Mouse (Mus musculus): ENCODE results near the gene Zfp595. TPM values are rescaled to one million over a fixed set of nuclear protein-coding genes. Genes with fewer than 3 reads are reported as not detected.
"Not testable (repeated sequence)": the region's sequence is repeated elsewhere in the genome, so short reads cannot be mapped to it uniquely, and the experiment has no call there.

The Zfp595 gene
- polyA plus RNA-seq, 1 experiment from 2014 or later = 0.65 TPM

- H3K27me3 ChIP-seq (ENCODE audit: insufficient read depth, low read length) = no peaks in the 10 kb centered on the region
- H3K4me2 ChIP-seq (ENCODE audit: low read depth, low read length) = peak overlapping the region; percentile 74
- TF ChIP-seq CTCF (IDR thresholded peaks at IDR 0.05; ENCODE audit: low read depth) (no peak), EP300 (IDR thresholded peaks at IDR 0.05; ENCODE audit: low read depth) (no peak)
- DNase-seq (no peak), ATAC-seq (no peak)
- H3K4me1 ChIP-seq (ENCODE audit: insufficient read depth) = peaks cover 13% of the 10 kb centered on the region; the same call in 1 of the 2 replicates
- peak overlapping the region; percentile 65 for H3K4me3 ChIP-seq (ENCODE audit: low read depth, low read length)
- 59% methylated on average over 1 of the region's 1 CpGs for WGBS (ENCODE audit: insufficient replicate concordance)
- peak overlapping the region; percentile 72 for H3K27ac ChIP-seq (ENCODE audit: low read depth)
- H3K9ac ChIP-seq (replicated peaks) = peak overlapping the region; percentile 58; the same call in 1 of the 2 replicates
- H3K36me3 ChIP-seq (replicated peaks; ENCODE audit: insufficient read depth, low read length) = no peaks in the 10 kb centered on the region
- no peaks in the 10 kb centered on the region for H3K9me3 ChIP-seq (ENCODE audit: low read length)
Measured at GRCm38 (mm10) chr13:67332877-67333276, 507 bp upstream of the Zfp595 start.

- ATAC-seq (peak; percentile 40), DNase-seq (no peak)
- WGBS (ENCODE audit: insufficient replicate concordance) = 20% methylated on average over 5 of the region's 5 CpGs
- 0 out of 2 replicates have a peak, but pooled peaks cover 5% of the 10 kb centered on the region for H3K9me3 ChIP-seq (ENCODE audit: low read length)
- TF ChIP-seq EP300 (IDR thresholded peaks at IDR 0.05; ENCODE audit: low read depth) (no peak), CTCF (IDR thresholded peaks at IDR 0.05; ENCODE audit: low read depth) (no peak)
- H3K36me3 ChIP-seq (replicated peaks; ENCODE audit: insufficient read depth, low read length) = no peaks in the 10 kb centered on the region
- no peak overlapping the region for H3K27ac ChIP-seq (ENCODE audit: low read depth)
- H3K4me1 ChIP-seq (ENCODE audit: insufficient read depth) = peaks cover 7% of the 10 kb centered on the region
- peak overlapping the region; percentile 90 for H3K4me2 ChIP-seq (ENCODE audit: low read depth, low read length)
- H3K27me3 ChIP-seq (ENCODE audit: insufficient read depth, low read length) = no peaks in the 10 kb centered on the region
- peak overlapping the region; percentile 67 for H3K4me3 ChIP-seq (ENCODE audit: low read depth, low read length)
- peak overlapping the region; percentile 71 for H3K9ac ChIP-seq (replicated peaks)
Measured at GRCm38 (mm10) chr13:67306718-67307117, 25.7 kb downstream of the Zfp595 start.

- peak; percentile 86 for DNase-seq
- Histone ChIP-seq H3K4me3 (ENCODE audit: low read depth, low read length) (peak within 1 kb of the TSS; percentile 67), H3K9ac (replicated peaks) (peak within 1 kb of the TSS; percentile 71), H3K36me3 (replicated peaks; ENCODE audit: insufficient read depth, low read length) (no peaks in the 10 kb centered on the region), H3K27ac (ENCODE audit: low read depth) (peak within 1 kb of the TSS; percentile 67), H3K9me3 (ENCODE audit: low read length) (0 out of 2 replicates have a peak, but pooled peaks cover 3% of the 10 kb centered on the region), H3K4me2 (ENCODE audit: low read depth, low read length) (peak within 1 kb of the TSS; percentile 90), H3K27me3 (ENCODE audit: insufficient read depth, low read length) (no peaks in the 10 kb centered on the region), H3K4me1 (ENCODE audit: insufficient read depth) (peaks cover 7% of the 10 kb centered on the region)
- 8% methylated on average over 16 of the region's 16 CpGs for WGBS (ENCODE audit: insufficient replicate concordance)
- ATAC-seq = peak; percentile 97
- TF ChIP-seq CTCF (IDR thresholded peaks at IDR 0.05; ENCODE audit: low read depth) (no peak), EP300 (IDR thresholded peaks at IDR 0.05; ENCODE audit: low read depth) (no peak)
Measured at GRCm38 (mm10) chr13:67305822-67306672, 26.3 kb downstream of the Zfp595 start, which contains the start of gene Zfp457. Gene Zfp457 (minus strand): TSS chr13:67306485.

GRCm38 (mm10) chr13:67278314-67278713, 54.1 kb downstream of the Zfp595 start, which contains the start of gene Zfp458:
Gene Zfp458 (minus strand): TSS chr13:67278466.
- WGBS (ENCODE audit: insufficient replicate concordance) = 43% methylated on average over 7 of the region's 7 CpGs
- Histone ChIP-seq H3K4me3 (ENCODE audit: low read depth, low read length) (no peak within 1 kb of the TSS), H3K9ac (replicated peaks) (no peak within 1 kb of the TSS), H3K9me3 (ENCODE audit: low read length) (no peaks in the 10 kb centered on the region), H3K4me2 (ENCODE audit: low read depth, low read length) (no peak within 1 kb of the TSS), H3K27me3 (ENCODE audit: insufficient read depth, low read length) (no peaks in the 10 kb centered on the region), H3K27ac (ENCODE audit: low read depth) (no peak within 1 kb of the TSS), H3K36me3 (replicated peaks; ENCODE audit: insufficient read depth, low read length) (no peaks in the 10 kb centered on the region), H3K4me1 (ENCODE audit: insufficient read depth) (no peaks in the 10 kb centered on the region)
- DNase-seq = no peak
- no peak for TF ChIP-seq EP300 (IDR thresholded peaks at IDR 0.05; ENCODE audit: low read depth)
- no peak for TF ChIP-seq CTCF (IDR thresholded peaks at IDR 0.05; ENCODE audit: low read depth)
- ATAC-seq = no peak

- not testable (repeated sequence) for H3K27me3 ChIP-seq (ENCODE audit: insufficient read depth, low read length); H3K9me3 ChIP-seq (ENCODE audit: low read length); DNase-seq; H3K4me1 ChIP-seq (ENCODE audit: insufficient read depth); H3K36me3 ChIP-seq (replicated peaks; ENCODE audit: insufficient read depth, low read length)
- 0 out of 2 replicates have a peak overlapping the region, but pooled peaks have one; percentile 72 for H3K27ac ChIP-seq (ENCODE audit: low read depth)
- peak overlapping the region; percentile 73 for H3K4me3 ChIP-seq (ENCODE audit: low read depth, low read length)
- ATAC-seq = peak; percentile 48
- H3K4me2 ChIP-seq (ENCODE audit: low read depth, low read length) = peak overlapping the region; percentile 81
- H3K9ac ChIP-seq (replicated peaks) = peak overlapping the region; percentile 77
- 35% methylated on average over 8 of the region's 9 CpGs for WGBS (ENCODE audit: insufficient replicate concordance)
Measured at GRCm38 (mm10) chr13:67269383-67270065, 62.8 kb downstream of the Zfp595 start.

Measured in liver, postnatal 0 days (tissue).